ENCODE assay signal across 8 mouse cellular contexts in the genomic region with DNA sequence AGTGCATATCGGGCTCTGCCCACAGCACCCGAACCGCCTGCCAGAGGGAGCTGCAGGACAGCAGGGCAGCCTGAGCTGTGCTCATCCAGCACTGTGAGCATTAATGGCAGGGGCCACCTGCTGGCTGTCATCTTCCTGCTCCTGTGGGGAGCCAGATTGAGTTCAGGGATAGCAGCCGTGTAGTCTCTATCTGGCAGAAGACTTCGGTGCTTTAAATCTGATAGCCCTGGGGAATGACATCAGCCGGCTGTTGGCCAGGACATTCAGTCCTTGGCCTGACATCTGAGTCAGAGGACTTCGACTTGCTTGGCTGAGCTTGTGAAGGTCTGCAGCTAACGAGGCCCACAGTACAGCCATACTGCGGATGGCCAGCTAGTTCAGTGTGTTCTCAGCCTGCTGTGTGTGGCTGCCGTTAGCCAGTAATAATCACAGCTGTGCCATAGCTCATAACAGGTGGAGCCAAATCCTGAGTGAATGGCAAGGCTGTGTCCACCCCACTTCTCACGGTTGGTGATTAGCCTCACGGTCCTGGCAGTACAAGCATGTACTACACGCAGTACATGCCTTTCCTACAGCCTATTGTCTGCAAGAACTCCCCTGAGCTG. TPM values are rescaled to one million over a fixed set of nuclear protein-coding genes. Genes with fewer than 3 reads are reported as not detected.
DNase-seq lines count a peak whose midpoint lies in the region; ATAC-seq and TF ChIP-seq lines count a peak whose summit lies in the region.

No protein-coding gene starts in this region.

- no peak for TF ChIP-seq POLR2A in kidney, adult 2 months (IDR thresholded peaks at IDR 0.05; ENCODE audit: low read depth, low read length)

- H3K9ac ChIP-seq in lung, embryonic 15.5 days, result no peak overlapping the region

- intact Hi-C loops in left cerebral cortex, postnatal 4 days (cut with DNase I), result no loop called here

- no peaks in the 10 kb centered on the region for H3K9me3 ChIP-seq in lung, embryonic 15.5 days

- peak; percentile 55 for TF ChIP-seq CTCF in kidney, adult 2 months (conservative IDR thresholded peaks at IDR 0.05; ENCODE audit: insufficient read depth, insufficient read length, low read depth, low read length)

- 36% methylated on average over 13 of the region's 13 CpGs for WGBS in kidney, adult 2 months
- 41% methylated on average over 13 of the region's 13 CpGs for WGBS in lung, embryonic 15.5 days

- H3K27ac ChIP-seq in kidney, adult 2 months (ENCODE audit: insufficient read depth, low read depth, low read length), result no peak overlapping the region
- peak overlapping the region; percentile 60 for H3K27ac ChIP-seq in lung, embryonic 15.5 days

- peak; percentile 68 for ATAC-seq in lung, embryonic 15.5 days (ENCODE audit: borderline replicate concordance, extremely low read depth, low FRiP score, low TSS enrichment)

- H3K4me2 ChIP-seq in lung, embryonic 15.5 days, result no peak overlapping the region

- H3K4me3 ChIP-seq in kidney, adult 2 months (ENCODE audit: insufficient read depth, low read depth, low read length), result no peak overlapping the region
- H3K4me3 ChIP-seq in lung, embryonic 15.5 days, result no peak overlapping the region

- DNase-seq in left cerebral cortex, postnatal 4 days, result peak; percentile 90
- no peak for DNase-seq in left cerebral cortex, adult 18-20 months (ENCODE audit: low spot score in 2 of 2)
- peak; percentile 60 for DNase-seq in embryo, embryonic 11 days
- peak; percentile 91 for DNase-seq in heart, adult 8-10 months (ENCODE audit: low spot score)
- peak; percentile 73 for DNase-seq in kidney, adult 2 months
- DNase-seq in skeletal muscle tissue, adult 2 months (ENCODE audit: low read depth, low spot score), result peak; percentile 99
- DNase-seq in natural killer cell, adult 2 months (ENCODE audit: low spot score in 2 of 2), result no peak

- no peaks in the 10 kb centered on the region for H3K27me3 ChIP-seq in kidney, adult 2 months (replicated peaks; ENCODE audit: control insufficient read depth, insufficient read depth, low read length)
- no peaks in the 10 kb centered on the region for H3K27me3 ChIP-seq in lung, embryonic 15.5 days

- no peaks in the 10 kb centered on the region for H3K36me3 ChIP-seq in kidney, adult 2 months (ENCODE audit: control insufficient read depth, insufficient read depth, low read length)
- no peaks in the 10 kb centered on the region for H3K36me3 ChIP-seq in lung, embryonic 15.5 days

- 0 out of 2 replicates have a peak, but pooled peaks cover 3% of the 10 kb centered on the region for H3K4me1 ChIP-seq in kidney, adult 2 months (ENCODE audit: control insufficient read depth, insufficient read depth, low read length)
- H3K4me1 ChIP-seq in lung, embryonic 15.5 days, result peaks cover 35% of the 10 kb centered on the region

RNA-seq across cellular contexts. Expression of gene Fignl1, which starts 35.7 kb away (rescaled TPM):
- 1 to 10 TPM; 3.6 to 5.6 TPM for total RNA-seq in left cerebral cortex, postnatal 4 days (2021)
- total RNA-seq in left cerebral cortex, adult 18-20 months (2021), result under 1 TPM; 0.33 to 0.44 TPM
- total RNA-seq in heart, adult 8-10 months (2022), result under 1 TPM; 0.28 to 0.46 (median 0.37) TPM
- polyA plus RNA-seq in kidney, adult 2 months (2012; rRNA removed), result 0.10 and 0.28 TPM in 2 replicates
- polyA plus RNA-seq in lung, embryonic 15.5 days (2015; fragmentation: Nextera tagmentation; extraction: Ambion mirVana), result 86.1 and 88.1 TPM in 2 replicates

RNA-seq across cellular contexts. Expression of gene Ddc, which starts 53.5 kb away (rescaled TPM):
- 1 to 10 TPM; 2.6 to 3.7 TPM for total RNA-seq in left cerebral cortex, postnatal 4 days (2021)
- total RNA-seq in left cerebral cortex, adult 18-20 months (2021), result 1 to 10 TPM; 3.9 to 4.2 TPM
- total RNA-seq in heart, adult 8-10 months (2022), result 1 to 10 TPM in 2 of 4 experiments, under 1 TPM in 2; 0.66 to 1.2 (median 0.93) TPM
- 96.2 and 103 TPM in 2 replicates for polyA plus RNA-seq in kidney, adult 2 months (2012; rRNA removed)
- 15.4 and 16.4 TPM in 2 replicates for polyA plus RNA-seq in lung, embryonic 15.5 days (2015; fragmentation: Nextera tagmentation; extraction: Ambion mirVana)

Comparison
In these comparisons a context has a peak if more than half of its experiments do, and no peak if none do; other contexts are left out.
1. DNase-seq: peak in left cerebral cortex, postnatal 4 days (single experiment), embryo, embryonic 11 days (single experiment), heart, adult 8-10 months (single experiment), kidney, adult 2 months (single experiment) and skeletal muscle tissue, adult 2 months (single experiment); none in left cerebral cortex, adult 18-20 months (0 of 2) and natural killer cell, adult 2 months (0 of 2).